Mouse (Mus musculus) spleen, embryonic (tissue): Measurements from ENCODE around the gene Sox6.

Experiments used
- CTCF ChIA-PET: fragments of 350-600 bp; sonication (Branson Sonifier 250); formaldehyde crosslinking; loops from one replicate; lab custom pipeline; 2022; lab: Charles Lee

Gene Sox6

GRCm38 (mm10) chr7:115566818-115567217 lies 471.8 kb downstream of the Sox6 start:
- CTCF ChIA-PET = no interaction called here

- CTCF ChIA-PET = no interaction called here
These were observed 473.6 kb downstream of the Sox6 start for GRCm38 (mm10) chr7:115565060-115565426.

GRCm38 (mm10) chr7:115564359-115565059 lies 474.1 kb downstream of the Sox6 start:
- CTCF ChIA-PET = no interaction called here

- CTCF ChIA-PET = no interaction called here
These were observed 481.9 kb downstream of the Sox6 start for GRCm38 (mm10) chr7:115556677-115557076.

- CTCF ChIA-PET = no interaction called here
These were observed 488.3 kb downstream of the Sox6 start for GRCm38 (mm10) chr7:115550197-115550804.

GRCm38 (mm10) chr7:115549670-115550069 lies 488.9 kb downstream of the Sox6 start:
- CTCF ChIA-PET = no interaction called here

- CTCF ChIA-PET = no interaction called here
These were observed 492.8 kb downstream of the Sox6 start for GRCm38 (mm10) chr7:115545585-115546374.

GRCm38 (mm10) chr7:115543596-115543995 lies 495.0 kb downstream of the Sox6 start:
- CTCF ChIA-PET = no interaction called here

- CTCF ChIA-PET = no interaction called here
These were observed 498.3 kb downstream of the Sox6 start for GRCm38 (mm10) chr7:115540261-115540660.

GRCm38 (mm10) chr7:115539003-115539402 lies 499.6 kb downstream of the Sox6 start:
- CTCF ChIA-PET = no interaction called here

- CTCF ChIA-PET = no interaction called here
These were observed 501.0 kb downstream of the Sox6 start for GRCm38 (mm10) chr7:115537636-115538035.

- CTCF ChIA-PET = interaction anchor here (0.6 kb wide), 1 partner anchor 159 kb away, joined by 3 read pairs; no protein-coding TSS in a partner anchor
These were observed 502.1 kb downstream of the Sox6 start for GRCm38 (mm10) chr7:115536521-115536920.

- CTCF ChIA-PET = no interaction called here
These were observed 506.7 kb downstream of the Sox6 start for GRCm38 (mm10) chr7:115531875-115532274.

- CTCF ChIA-PET = no interaction called here
These were observed 507.4 kb downstream of the Sox6 start for GRCm38 (mm10) chr7:115531217-115531616.

GRCm38 (mm10) chr7:115517701-115518100 lies 520.9 kb downstream of the Sox6 start:
- CTCF ChIA-PET = no interaction called here

GRCm38 (mm10) chr7:115513681-115514080 lies 524.9 kb downstream of the Sox6 start:
- CTCF ChIA-PET = no interaction called here

GRCm38 (mm10) chr7:115511777-115512176 lies 526.8 kb downstream of the Sox6 start:
- CTCF ChIA-PET = no interaction called here

GRCm38 (mm10) chr7:115511091-115511490 lies 527.5 kb downstream of the Sox6 start:
- CTCF ChIA-PET = no interaction called here

- CTCF ChIA-PET = no interaction called here
These were observed 528.6 kb downstream of the Sox6 start for GRCm38 (mm10) chr7:115510045-115510444.

- CTCF ChIA-PET = no interaction called here
These were observed 532.2 kb downstream of the Sox6 start for GRCm38 (mm10) chr7:115506385-115506784.

GRCm38 (mm10) chr7:115501497-115501896 lies 537.1 kb downstream of the Sox6 start:
- CTCF ChIA-PET = no interaction called here

GRCm38 (mm10) chr7:115500825-115501224 lies 537.8 kb downstream of the Sox6 start:
- CTCF ChIA-PET = no interaction called here

GRCm38 (mm10) chr7:115500170-115500569 lies 538.4 kb downstream of the Sox6 start:
- CTCF ChIA-PET = no interaction called here
